Mouse (Mus musculus) ES-Bruce4 (cell line): ENCODE results near the gene Samd4b. TPM values are rescaled to one million over a fixed set of nuclear protein-coding genes. Genes with fewer than 3 reads are reported as not detected.

Source experiments
- H3K27ac ChIP-seq: 2 replicates; pipeline ENCODE4 v1.5.1; 2012; ENCODE audit warnings: low read length, inconsistent platforms; ENCODE audit not compliant: insufficient read depth
- H3K27me3 ChIP-seq: 2 replicates; pipeline ENCODE4 v1.6.1; 2012; ENCODE audit warnings: mild to moderate bottlenecking, low read length, inconsistent platforms; ENCODE audit not compliant: control insufficient read depth, poor library complexity, insufficient read depth, severe bottlenecking
- H3K36me3 ChIP-seq: 2 replicates; pipeline ENCODE4 v1.6.1; 2012; ENCODE audit warnings: inconsistent platforms, mild to moderate bottlenecking, low read length, moderate library complexity; ENCODE audit not compliant: control insufficient read depth, poor library complexity, insufficient read depth, severe bottlenecking
- H3K4me1 ChIP-seq: one replicate; pipeline ENCODE4 v1.8.1; 2011; ENCODE audit warnings: low read length; ENCODE audit not compliant: control insufficient read depth, insufficient read depth
- H3K4me3 ChIP-seq: 2 replicates; pipeline ENCODE4 v1.5.1; 2011; ENCODE audit warnings: low read depth, mild to moderate bottlenecking, low read length
- H3K9ac ChIP-seq: 2 replicates; pipeline ENCODE4 v1.6.1; 2012; ENCODE audit warnings: low read depth, mild to moderate bottlenecking, inconsistent platforms; ENCODE audit not compliant: poor library complexity, severe bottlenecking
- H3K9me3 ChIP-seq: replicated peaks from 2 replicates; pipeline ENCODE4 v1.6.1; 2012; ENCODE audit warnings: mild to moderate bottlenecking, low read length, inconsistent platforms; ENCODE audit not compliant: control insufficient read depth, poor library complexity, insufficient read depth, severe bottlenecking
- CTCF ChIP-seq: IDR thresholded peaks from one replicate; pipeline ENCODE4 v1.8.1; 2011; ENCODE audit warnings: low read depth, low read length
- EP300 ChIP-seq: IDR thresholded peaks from 2 replicates; pipeline ENCODE4 v1.6.1; 2011; ENCODE audit warnings: low read depth, low read length; ENCODE audit not compliant: insufficient read depth
- POLR2A ChIP-seq: IDR thresholded peaks from one replicate; pipeline ENCODE4 v1.8.1; 2011; ENCODE audit warnings: low read length; ENCODE audit not compliant: insufficient read depth
- polyA plus RNA-seq: library from polyadenylated mRNA; stranded (reverse); fragments of >200 nt; gene quantifications from 2 replicates; pipeline ENCODE4 v1.2.4, GENCODE M21; 2011; ENCODE audit warnings: low read depth; ENCODE audit not compliant: missing spikeins, insufficient read depth, insufficient read length

The Samd4b gene
- polyA plus RNA-seq, 1 experiment, result 86.0 TPM

DNA sequence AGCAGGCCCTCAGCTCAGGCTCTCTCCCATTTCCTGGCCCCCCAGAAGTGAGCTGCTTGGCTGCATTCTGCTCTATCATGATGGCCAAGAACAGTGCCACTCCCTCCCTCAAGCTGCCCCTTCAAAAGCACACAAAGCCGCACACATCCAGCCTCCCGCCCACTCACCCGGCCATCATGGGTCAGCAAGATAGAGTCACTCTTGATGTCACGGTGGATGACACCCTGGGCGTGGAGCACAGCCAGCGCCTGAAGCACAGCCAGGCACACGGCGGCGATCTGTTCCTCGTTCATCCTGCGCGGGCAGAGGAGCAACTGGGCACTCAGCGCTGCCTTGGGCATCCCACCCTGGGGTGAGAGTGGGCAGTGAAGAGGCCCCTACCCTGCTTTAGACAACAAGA is 35.6 kb downstream of the Samd4b start:
- no peak overlapping the region for H3K9ac ChIP-seq
- no peak overlapping the region for H3K27ac ChIP-seq
- no peaks in the 10 kb centered on the region for H3K27me3 ChIP-seq
- H3K4me3 ChIP-seq, result no peak overlapping the region
- peaks cover 4% of the 10 kb centered on the region for H3K4me1 ChIP-seq
- H3K36me3 ChIP-seq, result peaks cover 31% of the 10 kb centered on the region
- H3K9me3 ChIP-seq, result no peaks in the 10 kb centered on the region
- TF ChIP-seq CTCF (no peak), EP300 (no peak), POLR2A (no peak)

DNA sequence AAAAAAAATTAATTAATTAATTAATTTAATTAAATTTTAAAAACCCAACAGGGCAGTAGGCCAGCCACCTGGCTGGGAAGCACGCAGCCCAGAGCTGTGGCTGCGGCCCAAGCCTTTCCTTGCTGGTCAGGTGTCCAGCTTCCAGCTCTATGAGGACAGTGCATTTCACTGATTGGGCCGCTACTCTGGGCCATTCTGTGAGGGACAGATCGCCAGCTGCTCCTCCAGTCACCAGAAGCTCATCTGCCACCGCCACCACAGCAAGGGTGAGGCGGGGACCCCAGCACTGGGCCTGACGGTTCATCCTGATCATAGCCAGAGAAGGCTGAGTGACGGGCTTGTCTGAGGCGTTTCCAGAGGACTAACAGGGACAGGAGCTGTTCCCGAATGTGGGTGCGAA is 36.0 kb downstream of the Samd4b start:
- peaks cover 27% of the 10 kb centered on the region for H3K36me3 ChIP-seq
- no peak overlapping the region for H3K27ac ChIP-seq
- no peak overlapping the region for H3K9ac ChIP-seq
- no peaks in the 10 kb centered on the region for H3K9me3 ChIP-seq
- TF ChIP-seq CTCF (no peak), POLR2A (no peak), EP300 (no peak)
- peaks cover 4% of the 10 kb centered on the region for H3K4me1 ChIP-seq
- no peak overlapping the region for H3K4me3 ChIP-seq
- H3K27me3 ChIP-seq, result no peaks in the 10 kb centered on the region

DNA sequence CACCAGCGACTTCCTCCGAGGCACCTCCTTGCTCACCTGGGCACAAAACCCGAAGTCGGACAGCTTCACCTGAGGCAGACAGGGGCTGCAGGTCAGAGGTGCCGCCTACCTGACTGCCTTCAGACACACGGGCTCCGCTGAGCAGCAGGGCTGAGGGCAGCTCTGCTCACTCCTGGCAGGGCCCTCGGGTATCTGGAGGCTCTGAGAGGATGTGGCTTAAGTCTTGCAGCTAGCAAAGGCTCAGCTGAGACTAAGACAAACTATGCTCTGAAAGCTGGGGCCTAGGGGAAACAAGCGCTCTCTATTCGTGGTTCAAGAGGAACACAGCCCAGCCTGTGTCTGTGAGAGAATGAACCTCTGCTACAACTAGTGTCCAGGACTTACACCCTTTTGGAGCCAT is 37.1 kb downstream of the Samd4b start:
- TF ChIP-seq EP300 (no peak), POLR2A (no peak), CTCF (no peak)
- Histone ChIP-seq H3K27ac (no peak overlapping the region), H3K9ac (no peak overlapping the region), H3K9me3 (no peaks in the 10 kb centered on the region), H3K4me1 (peaks cover 4% of the 10 kb centered on the region), H3K4me3 (no peak overlapping the region), H3K36me3 (peaks cover 17% of the 10 kb centered on the region), H3K27me3 (no peaks in the 10 kb centered on the region)

DNA sequence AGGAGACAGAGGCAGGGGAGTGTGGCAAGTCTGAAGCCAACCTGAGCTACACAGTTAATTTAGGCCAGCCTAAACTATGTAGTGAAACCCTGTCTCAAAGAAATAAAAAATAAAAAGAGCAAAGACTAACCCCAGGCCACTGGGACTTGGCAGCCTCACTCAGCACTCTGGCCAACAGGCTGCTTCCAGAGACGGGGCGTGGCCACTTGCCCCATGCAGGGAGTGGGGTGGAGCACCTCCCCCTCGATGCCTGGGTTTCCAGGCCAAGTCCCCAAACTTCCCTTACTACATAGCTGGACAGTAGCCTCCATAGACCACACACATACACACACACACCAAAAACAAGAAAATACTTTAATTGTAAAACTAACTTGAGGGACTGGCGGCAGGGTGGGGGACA is 39.5 kb downstream of the Samd4b start:
- Histone ChIP-seq H3K9me3 (no peaks in the 10 kb centered on the region), H3K27me3 (no peaks in the 10 kb centered on the region), H3K27ac (no peak overlapping the region; the same call in 1 of the 2 replicates), H3K4me1 (peaks cover 6% of the 10 kb centered on the region), H3K9ac (no peak overlapping the region), H3K4me3 (no peak overlapping the region), H3K36me3 (peaks cover 3% of the 10 kb centered on the region; the same call in 1 of the 2 replicates)
- TF ChIP-seq EP300 (no peak), POLR2A (no peak), CTCF (no peak)

DNA sequence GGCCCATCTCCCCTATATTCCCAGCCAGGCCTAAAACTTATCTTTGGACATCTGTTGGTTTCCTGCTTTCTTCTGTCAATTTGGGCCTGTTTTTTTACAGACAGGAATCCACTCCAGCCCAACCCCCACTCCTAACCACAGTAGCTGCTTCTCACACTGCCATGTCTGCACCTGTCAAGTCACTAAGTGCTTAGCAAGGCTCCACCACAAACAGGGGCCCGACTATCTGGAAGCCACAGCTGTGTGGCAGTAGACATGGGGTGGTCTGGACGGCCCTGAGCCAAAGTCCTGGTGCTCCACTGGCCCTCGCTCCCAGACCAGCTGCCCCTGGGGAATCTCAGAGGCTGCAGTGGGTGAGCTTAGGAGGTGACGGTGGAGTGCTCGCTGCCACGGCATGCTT is 40.2 kb downstream of the Samd4b start:
- no peaks in the 10 kb centered on the region for H3K9me3 ChIP-seq
- H3K27ac ChIP-seq, result no peak overlapping the region
- no peak overlapping the region for H3K9ac ChIP-seq
- no peaks in the 10 kb centered on the region for H3K27me3 ChIP-seq
- no peak for TF ChIP-seq EP300
- H3K36me3 ChIP-seq, result peaks cover 3% of the 10 kb centered on the region; the same call in 1 of the 2 replicates
- peaks cover 6% of the 10 kb centered on the region for H3K4me1 ChIP-seq
- H3K4me3 ChIP-seq, result no peak overlapping the region

DNA sequence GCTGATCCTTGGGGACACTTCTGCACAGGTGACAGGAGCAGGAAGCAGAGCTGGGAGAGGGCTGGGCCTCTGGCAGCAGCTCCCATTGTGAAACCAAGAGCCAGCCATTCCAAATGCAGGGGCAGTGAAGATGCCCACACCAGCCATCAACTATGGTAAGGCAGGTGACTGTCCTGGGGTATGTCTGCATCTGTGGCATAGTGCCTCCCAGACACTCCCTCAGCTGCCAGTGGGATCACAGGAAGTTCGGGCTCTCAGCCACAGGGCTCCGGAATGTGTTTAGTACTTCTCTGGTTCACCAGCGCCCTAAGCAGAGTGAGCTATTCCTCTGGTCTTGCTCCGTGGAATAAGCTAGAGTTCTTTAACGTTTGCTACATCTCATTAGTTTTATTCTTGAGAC is 40.9 kb downstream of the Samd4b start:
- Histone ChIP-seq H3K4me1 (peaks cover 6% of the 10 kb centered on the region), H3K9me3 (no peaks in the 10 kb centered on the region), H3K36me3 (peaks cover 3% of the 10 kb centered on the region; the same call in 1 of the 2 replicates), H3K27ac (no peak overlapping the region), H3K27me3 (no peaks in the 10 kb centered on the region), H3K9ac (no peak overlapping the region), H3K4me3 (no peak overlapping the region)
- TF ChIP-seq POLR2A, result no peak
- no peak for TF ChIP-seq EP300
- no peak for TF ChIP-seq CTCF
